Mouse (Mus musculus): ENCODE measurements around the gene Hfm1.
A peak's percentile ranks its signal among the peaks of the same experiment; 100 is the strongest.

Hfm1 gene

DNA sequence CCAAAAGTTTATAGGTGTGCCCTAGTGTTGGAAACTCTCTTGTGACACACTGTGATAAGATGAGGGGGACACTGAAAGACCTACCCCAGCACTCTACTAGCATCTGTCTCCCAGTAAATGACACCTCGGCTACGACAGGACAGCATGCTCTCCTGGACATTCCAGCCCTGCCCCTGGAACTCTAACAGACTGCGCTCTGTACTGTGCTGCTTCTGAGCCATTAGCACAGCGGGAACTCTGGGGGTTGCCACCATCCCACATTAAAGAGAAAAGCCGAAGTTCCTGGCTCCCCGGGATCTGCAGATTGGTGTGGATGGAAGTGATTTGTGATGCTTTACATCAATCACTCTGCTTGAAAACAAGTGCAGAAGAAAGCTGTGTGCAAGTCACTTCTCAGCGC, 93.1 kb downstream of the Hfm1 start:
- DNase-seq = no peak

DNA sequence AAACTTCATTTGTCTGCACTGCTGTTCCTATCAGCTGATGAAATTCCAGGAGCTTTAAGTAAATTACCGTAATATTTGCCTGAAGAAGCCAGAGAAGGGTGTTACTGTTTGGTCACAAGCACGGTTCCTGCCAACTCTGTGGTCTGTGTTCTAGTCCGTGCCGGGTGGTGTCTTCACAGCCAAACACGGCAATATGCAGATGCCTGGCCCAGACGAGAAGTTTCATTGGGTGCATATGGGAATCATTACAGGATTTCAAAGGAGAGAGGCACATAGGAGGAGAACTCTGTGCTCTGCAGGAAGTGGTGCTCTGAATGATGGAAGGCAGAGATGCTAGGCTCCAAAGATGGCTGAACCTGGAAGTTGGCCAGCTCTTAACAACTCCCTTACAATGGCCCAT, 94.7 kb downstream of the Hfm1 start:
- no peak for DNase-seq

DNA sequence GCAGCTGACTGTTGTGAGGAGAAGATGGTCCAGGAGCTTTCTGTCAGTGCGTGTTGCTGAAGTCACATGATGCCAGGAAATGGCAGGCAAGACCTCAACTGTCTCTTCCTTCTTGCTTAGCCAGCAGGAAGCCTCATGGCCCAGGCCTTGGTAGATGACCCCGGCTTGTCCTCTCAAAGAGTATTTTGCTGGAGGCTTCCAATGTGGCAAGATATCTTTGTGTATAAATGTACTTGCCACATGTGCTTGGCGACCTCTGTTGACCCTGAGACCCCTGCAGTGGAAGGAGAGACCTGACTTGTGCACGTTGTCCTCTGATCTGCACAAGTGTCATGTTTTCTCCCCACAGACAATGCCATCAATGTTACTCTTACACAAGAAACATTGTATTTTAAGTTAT, 95.3 kb downstream of the Hfm1 start:
- no peak for DNase-seq

- DNase-seq = no peak
Observed at GRCm38 (mm10) chr5:106826740-106827139, 99.4 kb downstream of the Hfm1 start.

GRCm38 (mm10) chr5:106826044-106826443, 100.1 kb downstream of the Hfm1 start:
- no peak for DNase-seq

DNA sequence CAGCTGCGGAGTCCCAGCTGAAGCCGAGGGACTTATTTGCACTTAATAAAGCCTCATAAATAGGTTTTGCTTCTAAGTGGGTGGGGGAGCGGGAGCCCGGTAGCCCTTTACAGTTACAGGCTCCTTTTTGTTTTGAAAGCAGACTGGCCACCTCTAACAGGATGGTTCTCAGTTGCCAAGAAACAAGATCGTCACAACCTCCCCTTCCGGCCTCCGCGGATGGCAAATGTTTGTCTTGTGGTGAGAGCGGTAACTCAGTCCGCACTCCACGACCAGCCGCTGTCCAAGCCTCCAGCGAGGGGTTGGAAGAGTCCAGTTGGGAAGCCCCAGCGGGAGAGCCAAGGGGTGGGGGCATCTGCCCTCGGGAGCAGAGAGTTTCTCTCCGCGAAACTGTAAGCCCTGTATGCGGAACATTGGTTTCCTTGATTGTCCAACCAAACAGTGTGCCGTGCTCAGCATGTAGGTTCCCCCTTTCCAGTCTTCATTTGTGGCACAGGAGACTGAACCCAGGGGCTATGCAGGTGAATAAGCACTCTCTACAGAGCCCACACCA, 100.7 kb downstream of the Hfm1 start:
- DNase-seq = peak; percentile 27 to 32

DNA sequence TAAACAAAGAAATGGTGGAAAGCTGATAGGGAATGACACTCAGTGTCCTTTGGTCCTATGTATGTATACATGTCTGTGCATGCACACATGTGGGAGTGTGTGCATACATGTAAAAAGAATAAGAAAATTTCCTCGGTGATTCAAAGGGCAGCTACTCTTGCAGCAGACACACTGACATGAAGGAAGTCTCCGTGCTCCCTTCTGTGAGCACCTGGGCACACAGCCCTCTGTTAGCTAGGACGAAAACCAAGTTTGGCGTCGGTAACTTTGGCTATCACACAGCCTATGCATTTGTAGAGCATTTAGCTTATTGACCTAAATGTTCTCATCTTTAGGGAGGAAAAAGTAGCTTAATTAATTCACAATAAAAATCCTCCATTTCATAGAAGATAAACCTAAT, 101.4 kb downstream of the Hfm1 start:
- no peak for DNase-seq

GRCm38 (mm10) chr5:106819630-106820029, 106.5 kb downstream of the Hfm1 start:
- DNase-seq = no peak

DNA sequence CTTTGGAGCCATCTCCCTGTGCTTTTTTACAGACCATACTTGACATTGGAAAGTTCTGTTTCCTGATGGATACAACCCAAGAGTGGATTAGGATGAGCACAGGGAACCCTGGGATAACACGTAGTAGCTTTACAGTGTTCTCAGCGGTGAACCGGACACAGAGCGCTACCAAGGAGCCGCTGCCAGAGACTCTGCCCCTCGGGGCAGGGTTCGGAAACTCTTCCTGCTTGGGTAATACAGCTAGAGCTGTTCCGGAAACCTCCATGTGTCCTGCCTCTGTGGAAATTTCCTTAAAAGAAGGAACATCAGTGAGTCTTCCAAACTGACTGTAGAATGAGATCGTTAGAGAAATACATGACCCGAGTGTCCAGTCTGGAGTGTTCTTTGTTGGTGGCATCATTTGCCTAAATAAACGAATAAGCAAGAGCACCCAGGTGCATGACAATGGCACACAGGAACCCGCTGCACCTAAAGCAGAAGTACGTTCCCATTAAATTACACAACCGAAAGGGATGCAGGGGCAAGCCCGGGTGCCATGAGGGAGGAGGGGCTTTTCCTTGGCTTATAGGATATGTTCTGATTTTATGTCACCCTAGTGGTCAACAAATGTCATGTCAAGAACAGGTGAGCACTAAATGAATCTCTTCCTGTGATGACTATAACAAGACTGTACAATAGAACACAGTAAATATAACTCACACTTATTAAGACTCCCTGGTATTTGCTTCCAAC, 110.0 kb downstream of the Hfm1 start:
- DNase-seq = no peak

GRCm38 (mm10) chr5:106814611-106815010, 111.5 kb downstream of the Hfm1 start:
- DNase-seq = no peak

GRCm38 (mm10) chr5:106803094-106803493, 123.0 kb downstream of the Hfm1 start:
- DNase-seq = peak; percentile 76 to 78

DNA sequence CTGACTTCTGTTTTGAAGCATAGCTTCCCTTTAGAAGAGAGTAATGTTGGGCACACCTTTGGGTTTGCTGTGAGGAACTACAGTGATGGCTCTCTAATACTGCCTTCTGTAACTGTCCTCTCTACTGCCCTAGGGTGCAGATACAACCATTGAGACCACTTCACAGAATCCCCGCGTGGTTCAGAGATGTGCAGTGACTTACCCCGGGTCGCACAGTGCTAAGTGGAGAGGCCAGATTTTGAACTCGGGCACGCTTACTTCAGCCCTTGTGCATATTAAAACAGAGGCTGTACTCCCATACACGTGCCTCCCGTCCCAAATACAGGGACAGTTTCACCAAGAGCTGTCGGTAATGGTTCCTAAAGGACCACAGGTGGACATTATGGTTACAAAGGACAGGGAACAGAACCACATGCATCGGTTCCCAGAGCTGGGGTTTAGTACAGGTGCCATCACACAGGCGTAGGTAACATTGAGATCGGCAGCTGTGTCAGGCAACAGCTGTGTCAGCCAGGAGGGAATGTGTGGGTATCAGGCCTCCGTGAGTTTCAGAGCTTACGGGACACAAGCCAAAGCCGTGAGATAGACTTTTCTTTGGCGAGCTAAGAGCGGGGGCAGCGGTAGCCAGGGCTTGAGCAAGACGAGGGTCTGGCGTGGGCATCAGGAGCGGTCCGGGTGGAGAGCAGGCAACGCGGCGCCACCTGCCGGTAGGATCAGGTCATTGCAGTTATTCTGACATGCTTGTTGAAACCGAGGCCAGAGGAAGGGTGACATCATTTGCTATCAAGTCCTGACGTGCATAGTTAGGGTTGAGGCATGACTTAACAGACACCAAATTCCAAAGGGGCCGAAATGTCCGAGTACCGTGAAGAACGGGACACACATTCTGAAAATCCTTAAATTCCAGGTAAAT, 124.0 kb downstream of the Hfm1 start:
- peak; percentile 87 to 90 for DNase-seq

- no peak for DNase-seq
Observed at GRCm38 (mm10) chr5:106801215-106801863, 124.8 kb downstream of the Hfm1 start.

DNA sequence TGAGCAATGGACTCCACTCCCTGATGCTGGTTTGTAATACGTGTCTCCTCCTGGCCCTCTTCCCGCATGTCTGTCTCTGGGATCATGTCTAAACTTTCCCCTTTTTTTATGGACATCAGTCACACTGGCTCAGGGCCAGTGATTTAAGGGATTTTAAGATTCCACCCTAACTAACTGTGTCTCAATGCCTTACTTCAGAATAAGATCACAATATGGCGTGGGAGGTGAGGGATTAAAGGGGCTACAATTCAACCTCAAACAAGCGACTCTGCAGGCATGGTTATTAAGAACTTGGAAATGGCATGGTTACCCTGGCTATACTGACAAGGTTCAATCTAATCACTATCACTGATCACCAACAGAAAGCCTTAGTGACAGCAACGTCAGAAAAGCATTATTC, 128.2 kb downstream of the Hfm1 start:
- no peak for DNase-seq

DNA sequence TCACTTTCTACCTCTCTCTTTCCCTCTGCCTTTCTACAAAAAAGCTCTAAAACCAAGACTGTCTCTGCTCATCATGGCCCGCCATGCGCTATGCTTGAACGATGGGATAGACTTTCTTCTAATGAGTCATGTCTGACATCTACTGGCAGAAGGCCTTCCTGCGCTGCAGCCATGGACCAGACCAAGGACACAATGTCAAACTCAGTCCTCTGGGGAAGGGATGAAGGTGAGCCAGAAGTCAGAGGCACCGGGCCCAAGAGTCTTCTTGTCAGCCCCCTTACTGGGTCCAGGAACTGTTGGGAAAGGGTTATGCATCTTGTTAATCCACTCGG, 134.9 kb downstream of the Hfm1 start:
- peak in 1 of 2 experiments; percentile 12 for DNase-seq

DNA sequence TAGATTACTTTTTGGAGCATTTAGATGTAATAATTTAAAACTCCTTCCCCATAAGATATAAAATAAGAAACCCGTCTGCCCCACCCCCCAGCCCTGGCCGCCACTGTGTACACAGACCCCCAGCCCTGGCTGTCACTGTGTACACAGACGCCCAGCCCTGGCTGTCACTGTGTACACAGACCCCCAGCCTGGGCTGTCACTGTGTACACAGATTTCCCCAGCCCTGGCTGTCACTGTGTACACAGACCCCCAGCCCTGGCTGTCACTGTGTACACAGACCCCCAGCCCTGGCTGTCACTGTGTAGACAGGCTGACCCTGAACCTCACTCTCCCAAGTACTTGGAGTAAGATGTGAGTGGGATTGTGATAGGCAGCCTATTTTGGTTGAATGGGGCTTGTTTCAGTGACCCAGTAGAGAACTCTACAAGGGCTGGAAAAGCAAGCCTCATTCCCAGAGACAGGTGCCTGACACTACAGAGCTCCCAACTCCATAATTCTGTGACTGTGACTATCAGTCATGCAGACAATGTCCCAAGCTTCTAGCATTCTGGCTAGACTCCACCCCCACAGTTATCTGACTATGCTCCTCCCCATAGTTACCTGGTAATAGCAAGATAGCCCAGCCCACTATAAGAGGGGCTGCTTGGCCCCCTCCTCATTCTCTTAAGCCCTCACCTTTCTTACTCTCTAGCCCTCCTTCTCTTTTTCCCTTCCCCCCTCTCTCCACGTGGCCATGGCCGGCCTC, 135.5 kb downstream of the Hfm1 start:
- no peak for DNase-seq
